Mouse (Mus musculus) cortical plate, adult 2 months (tissue): ENCODE data around the gene Zc3h12a.

Source experiments
- CTCF ChIP-seq: fragments of 200-500 bp; IDR thresholded peaks from 2 replicates; pipeline ENCODE4 v1.5.1; 2011; ENCODE audit warnings: mild to moderate bottlenecking, control low read depth, low read length; ENCODE audit not compliant: insufficient read depth; ENCODE audit errors: extremely low read depth
- POLR2A ChIP-seq: fragments of 200-500 bp; IDR thresholded peaks from 2 replicates; pipeline ENCODE4 v1.6.1; 2011; ENCODE audit warnings: mild to moderate bottlenecking, low read length, control low read depth; ENCODE audit not compliant: insufficient read depth; ENCODE audit errors: extremely low read depth

GRCm38 (mm10) chr4:125124424-125125209, 3.0 kb downstream of the Zc3h12a start:
- TF ChIP-seq CTCF (no peak), POLR2A (no peak)
